ENCODE assay signal across 8 mouse cellular contexts in genomic region chr4:133493895-133494294, GRCm38 (mm10). TPM values are rescaled to one million over a fixed set of nuclear protein-coding genes. Genes with fewer than 3 reads are reported as not detected.
DNase-seq lines count a peak whose midpoint lies in the region; ATAC-seq lines count a peak whose summit lies in the region.

No protein-coding gene starts in this region.

- no peak overlapping the region for H3K27ac ChIP-seq in forebrain, embryonic 14.5 days (ENCODE audit: low read depth, low read length)

- H3K9ac ChIP-seq in forebrain, embryonic 14.5 days (ENCODE audit: low read length), result no peak overlapping the region

- no peak for DNase-seq in forebrain, embryonic 14.5 days (ENCODE audit: low spot score)
- peak; percentile 23 to 54 for DNase-seq in kidney, postnatal 25 days
- DNase-seq in left cerebral cortex, adult 11 months (ENCODE audit: low spot score), result no peak
- no peak for DNase-seq in layer of hippocampus, adult 9-10 months (ENCODE audit: low spot score)

- no peak for ATAC-seq in megakaryocyte, adult 5-6 weeks (ENCODE audit: poor library complexity, severe bottlenecking)
- no peak for ATAC-seq in forebrain, embryonic 14.5 days
- ATAC-seq in monocyte, adult 5-6 weeks (replicated peaks; ENCODE audit: insufficient number of reproducible peaks, low FRiP score, low TSS enrichment, poor library complexity, severe bottlenecking), result 0 out of 2 replicates have a peak, but pooled peaks have one; percentile 15
- no peak for ATAC-seq in frontal cortex, adult (ENCODE audit: low TSS enrichment)

- peak overlapping the region; percentile 51 for H3K4me2 ChIP-seq in forebrain, embryonic 14.5 days (ENCODE audit: low read length)

- H3K4me3 ChIP-seq in megakaryocyte, embryonic 14.5 days (replicated peaks), result peak overlapping the region; percentile 91
- H3K4me3 ChIP-seq in forebrain, embryonic 14.5 days (ENCODE audit: low read depth, low read length), result peak overlapping the region; percentile 19; the same call in 1 of the 2 replicates

- no peaks in the 10 kb centered on the region for H3K36me3 ChIP-seq in megakaryocyte, embryonic 14.5 days (replicated peaks; ENCODE audit: low read length)
- H3K36me3 ChIP-seq in forebrain, embryonic 14.5 days (ENCODE audit: control insufficient read depth, insufficient read depth, low read length), result no peaks in the 10 kb centered on the region

- 18% methylated on average over 9 of the region's 12 CpGs for WGBS in forebrain, embryonic 14.5 days

- no peaks in the 10 kb centered on the region for H3K9me3 ChIP-seq in megakaryocyte, embryonic 14.5 days
- H3K9me3 ChIP-seq in forebrain, embryonic 14.5 days (replicated peaks; ENCODE audit: control insufficient read depth, low read length), result no peaks in the 10 kb centered on the region

- peaks cover 77% of the 10 kb centered on the region for H3K27me3 ChIP-seq in megakaryocyte, embryonic 14.5 days (replicated peaks)
- H3K27me3 ChIP-seq in forebrain, embryonic 14.5 days (replicated peaks; ENCODE audit: control insufficient read depth, insufficient read depth, low read length), result peaks cover 41% of the 10 kb centered on the region

- peaks cover 34% of the 10 kb centered on the region for H3K4me1 ChIP-seq in megakaryocyte, embryonic 14.5 days
- H3K4me1 ChIP-seq in forebrain, embryonic 14.5 days (ENCODE audit: control insufficient read depth, insufficient read depth, low read length), result peaks cover 4% of the 10 kb centered on the region; the same call in 1 of the 2 replicates

RNA-seq across cellular contexts. Expression of gene Trnp1, which starts 4.5 kb away (rescaled TPM):
- polyA plus RNA-seq in megakaryocyte, embryonic 14.5 days (2012; ENCODE audit: insufficient read depth, low replicate concordance), result 0.22 and 2.8 TPM in 2 replicates
- not detected in 2 replicates for total RNA-seq in megakaryocyte, adult 5-6 weeks (2015)
- total RNA-seq in megakaryocyte, adult 5-6 weeks (2017), result not detected in 2 replicates
- polyA plus RNA-seq in forebrain, embryonic 14.5 days (2014; fragmentation: Nextera tagmentation; extraction: Ambion mirVana), result 5.8 and 6.2 TPM in 2 replicates
- total RNA-seq in monocyte, adult 5-6 weeks (2017), result not detected in 3 replicates

RNA-seq across cellular contexts. Expression of gene Tent5b, which starts 14.0 kb away (rescaled TPM):
- 0.97 TPM in 1 of 2 replicates, not detected in the other for polyA plus RNA-seq in megakaryocyte, embryonic 14.5 days (2012; ENCODE audit: insufficient read depth, low replicate concordance)
- total RNA-seq in megakaryocyte, adult 5-6 weeks (2015), result not detected in 2 replicates
- not detected in 2 replicates for total RNA-seq in megakaryocyte, adult 5-6 weeks (2017)
- polyA plus RNA-seq in forebrain, embryonic 14.5 days (2014; fragmentation: Nextera tagmentation; extraction: Ambion mirVana), result 0.09 and 0.27 TPM in 2 replicates
- total RNA-seq in monocyte, adult 5-6 weeks (2017), result not detected in 3 replicates

RNA-seq across cellular contexts. Expression of gene Kdf1, which starts 24.9 kb away (rescaled TPM):
- 0.83 and 4.7 TPM in 2 replicates for polyA plus RNA-seq in megakaryocyte, embryonic 14.5 days (2012; ENCODE audit: insufficient read depth, low replicate concordance)
- total RNA-seq in megakaryocyte, adult 5-6 weeks (2015), result not detected in 2 replicates
- total RNA-seq in megakaryocyte, adult 5-6 weeks (2017), result not detected in 2 replicates
- 0.12 and 0.20 TPM in 2 replicates for polyA plus RNA-seq in forebrain, embryonic 14.5 days (2014; fragmentation: Nextera tagmentation; extraction: Ambion mirVana)
- not detected in 3 replicates for total RNA-seq in monocyte, adult 5-6 weeks (2017)

RNA-seq across cellular contexts. Expression of gene Nudc, which starts 51.9 kb away (rescaled TPM):
- 27.7 and 283 TPM in 2 replicates for polyA plus RNA-seq in megakaryocyte, embryonic 14.5 days (2012; ENCODE audit: insufficient read depth, low replicate concordance)
- 76.9 and 82.3 TPM in 2 replicates for total RNA-seq in megakaryocyte, adult 5-6 weeks (2015)
- total RNA-seq in megakaryocyte, adult 5-6 weeks (2017), result 114 and 120 TPM in 2 replicates
- 139 and 181 TPM in 2 replicates for polyA plus RNA-seq in forebrain, embryonic 14.5 days (2014; fragmentation: Nextera tagmentation; extraction: Ambion mirVana)
- total RNA-seq in monocyte, adult 5-6 weeks (2017), result 88.6 to 116 TPM (median 99.8 TPM) in 3 replicates

RNA-seq across cellular contexts. Expression of gene Nr0b2, which starts 59.3 kb away (rescaled TPM):
- polyA plus RNA-seq in megakaryocyte, embryonic 14.5 days (2012; ENCODE audit: insufficient read depth, low replicate concordance), result not detected in 2 replicates
- total RNA-seq in megakaryocyte, adult 5-6 weeks (2015), result 0.23 and 1.5 TPM in 2 replicates
- total RNA-seq in megakaryocyte, adult 5-6 weeks (2017), result 0.20 TPM in 1 of 2 replicates, not detected in the other
- not detected in 2 replicates for polyA plus RNA-seq in forebrain, embryonic 14.5 days (2014; fragmentation: Nextera tagmentation; extraction: Ambion mirVana)
- not detected in 3 replicates for total RNA-seq in monocyte, adult 5-6 weeks (2017)

Comparison
In these comparisons a context has a peak if more than half of its experiments do, and no peak if none do; other contexts are left out.
1. DNase-seq: peak in kidney, postnatal 25 days (2 of 2); none in forebrain, embryonic 14.5 days (single experiment), left cerebral cortex, adult 11 months (single experiment) and layer of hippocampus, adult 9-10 months (single experiment).